Mouse (Mus musculus) brain, embryonic 14.5 days (tissue): Measurements from ENCODE around the gene Adamtsl3.

Experiments
- CTCF ChIP-seq: fragments of 200-500 bp; IDR thresholded peaks from 2 replicates; pipeline ENCODE4 v1.5.1; 2012; ENCODE audit warnings: inconsistent platforms, mild to moderate bottlenecking, moderate library complexity, borderline replicate concordance; ENCODE audit not compliant: insufficient read depth, insufficient read length; ENCODE audit errors: extremely low read depth
- POLR2A ChIP-seq: fragments of 200-500 bp; IDR thresholded peaks from 2 replicates; pipeline ENCODE4 v1.6.1; 2012; ENCODE audit warnings: mild to moderate bottlenecking, inconsistent platforms, borderline replicate concordance; ENCODE audit not compliant: poor library complexity, insufficient read depth, insufficient read length, severe bottlenecking; ENCODE audit errors: extremely low read depth

- no peak for TF ChIP-seq CTCF
- TF ChIP-seq POLR2A = no peak
Measured at GRCm38 (mm10) chr7:82531376-82531775, 195.9 kb downstream of the Adamtsl3 start.
